Mouse (Mus musculus): Measurements from ENCODE around the gene Nln. TPM values are rescaled to one million over a fixed set of nuclear protein-coding genes. Genes with fewer than 3 reads are reported as not detected.

Gene Nln
- total and polyA plus RNA-seq, 3 experiments = 38.5 to 76.5 (median 51.2) TPM

GRCm38 (mm10) chr13:104084600-104084999 lies 24.8 kb downstream of the Nln start:
- dilution Hi-C loops (cut with MboI; ENCODE audit: extremely low pct_ligation_motif_present, extremely low pct_unique_long_range_greater_than_20kb, low sequenced_read_pairs) (no loop called here), in situ Hi-C loops (cut with MboI; ENCODE audit: low pct_ligation_motif_present, low pct_unique_long_range_greater_than_20kb, low sequenced_read_pairs) (loop anchor here (25.0 kb wide), 1 partner anchor 322 kb away; the partner anchor contains the start of gene Srek1)
- no peaks in the 10 kb centered on the region; the same call in 1 of the 2 replicates for H3K79me2 ChIP-seq (replicated peaks; ENCODE audit: control insufficient read depth, extremely low read depth, insufficient read depth, poor library complexity, severe bottlenecking)
- no peaks in the 10 kb centered on the region for H3K27me3 ChIP-seq (replicated peaks)
- no peak for TF ChIP-seq CTCF (conservative IDR thresholded peaks at IDR 0.05 in 1 of 2, IDR thresholded peaks at IDR 0.05 in 1 of 2; ENCODE audit: low read depth in 2 of 2, low read length in 2 of 2)
- no peak for TF ChIP-seq MAFK (IDR thresholded peaks at IDR 0.05; ENCODE audit: insufficient replicate concordance, low read length)
- TF ChIP-seq MAX (IDR thresholded peaks at IDR 0.05; ENCODE audit: low read length) = no peak
- TF ChIP-seq MYC (IDR thresholded peaks at IDR 0.05; ENCODE audit: low read depth, low read length) = no peak
- TF ChIP-seq IRF4 (IDR thresholded peaks at IDR 0.05; ENCODE audit: low read depth, low read length) = no peak
- no peak for TF ChIP-seq E2F4 (IDR thresholded peaks at IDR 0.05; ENCODE audit: insufficient replicate concordance, low read depth, low read length)
- no peak for TF ChIP-seq BHLHE40 (IDR thresholded peaks at IDR 0.05; ENCODE audit: low read depth, low read length)
- no peak for TF ChIP-seq JUND (conservative IDR thresholded peaks at IDR 0.05; ENCODE audit: low read depth, low read length)
- peaks cover 4 to 59% of the 10 kb centered on the region in 2 experiments for H3K4me1 ChIP-seq (ENCODE audit: control insufficient read depth in 1 of 2, insufficient read depth in 2 of 2)
- H3K4me3 ChIP-seq (replicated peaks in 1 of 3; ENCODE audit: low read depth in 2 of 3, low read length in 2 of 3, poor library complexity in 1 of 3) = no peak overlapping the region
- DNase-seq (ENCODE audit: extremely low read depth) = no peak
- H3K27ac ChIP-seq (ENCODE audit: insufficient read depth, low read depth) = no peak overlapping the region
- no peak overlapping the region for H3K4me2 ChIP-seq (ENCODE audit: insufficient read depth, low read depth, poor library complexity, severe bottlenecking)
- no peaks in the 10 kb centered on the region for H3K9me3 ChIP-seq (replicated peaks; ENCODE audit: low read length)
- H3K9ac ChIP-seq (ENCODE audit: insufficient read depth, low read depth) = no peak overlapping the region
- H3K36me3 ChIP-seq (replicated peaks in 1 of 2; ENCODE audit: control insufficient read depth in 1 of 2, insufficient read depth in 1 of 2, low read length in 1 of 2) = peaks cover 3 to 48% of the 10 kb centered on the region in 2 experiments

- H3K4me1 ChIP-seq (ENCODE audit: control insufficient read depth in 1 of 2, insufficient read depth in 2 of 2) = peaks cover 3 to 41% of the 10 kb centered on the region in 2 experiments; a peak in 3 of 4 replicates
- H3K36me3 ChIP-seq (replicated peaks in 1 of 2; ENCODE audit: control insufficient read depth in 1 of 2, insufficient read depth in 1 of 2, low read length in 1 of 2) = peaks cover 3 to 65% of the 10 kb centered on the region in 2 experiments
- H3K9ac ChIP-seq (ENCODE audit: insufficient read depth, low read depth) = no peak overlapping the region
- in situ Hi-C loops (cut with MboI; ENCODE audit: low pct_ligation_motif_present, low pct_unique_long_range_greater_than_20kb, low sequenced_read_pairs) = loop anchor here (25.0 kb wide), 1 partner anchor 320 kb away; the partner anchor contains the start of gene Srek1
- no peak for DNase-seq (ENCODE audit: extremely low read depth)
- H3K27ac ChIP-seq (ENCODE audit: insufficient read depth, low read depth) = no peak overlapping the region
- no peaks in the 10 kb centered on the region for H3K9me3 ChIP-seq (replicated peaks; ENCODE audit: low read length)
- no peaks in the 10 kb centered on the region for H3K27me3 ChIP-seq (replicated peaks)
- no peaks in the 10 kb centered on the region for H3K79me2 ChIP-seq (replicated peaks; ENCODE audit: control insufficient read depth, extremely low read depth, insufficient read depth, poor library complexity, severe bottlenecking)
- no peak for TF ChIP-seq POLR2AphosphoS2 (IDR thresholded peaks at IDR 0.05; ENCODE audit: low read depth, low read length)
- dilution Hi-C loops (cut with MboI; ENCODE audit: extremely low pct_ligation_motif_present, extremely low pct_unique_long_range_greater_than_20kb, low sequenced_read_pairs) = no loop called here
- H3K4me3 ChIP-seq (replicated peaks in 1 of 3; ENCODE audit: low read depth in 2 of 3, low read length in 2 of 3, poor library complexity in 1 of 3) = no peak overlapping the region
- H3K4me2 ChIP-seq (ENCODE audit: insufficient read depth, low read depth, poor library complexity, severe bottlenecking) = no peak overlapping the region
Measured at GRCm38 (mm10) chr13:104082504-104082903, 26.9 kb downstream of the Nln start.

- Histone ChIP-seq H3K9me3 (replicated peaks; ENCODE audit: low read length) (no peaks in the 10 kb centered on the region), H3K27me3 (replicated peaks) (no peaks in the 10 kb centered on the region), H3K79me2 (replicated peaks; ENCODE audit: control insufficient read depth, extremely low read depth, insufficient read depth, poor library complexity, severe bottlenecking) (no peaks in the 10 kb centered on the region), H3K4me3 (replicated peaks in 1 of 3; ENCODE audit: low read depth in 2 of 3, low read length in 2 of 3, poor library complexity in 1 of 3) (no peak overlapping the region), H3K27ac (ENCODE audit: insufficient read depth, low read depth) (no peak overlapping the region), H3K36me3 (replicated peaks in 1 of 2; ENCODE audit: control insufficient read depth in 1 of 2, insufficient read depth in 1 of 2, low read length in 1 of 2) (peaks cover 17 to 71% of the 10 kb centered on the region in 2 experiments), H3K4me2 (ENCODE audit: insufficient read depth, low read depth, poor library complexity, severe bottlenecking) (no peak overlapping the region), H3K4me1 (ENCODE audit: control insufficient read depth in 1 of 2, insufficient read depth in 2 of 2) (peaks cover 0 to 9% of the 10 kb centered on the region in 2 experiments; a peak in 2 of 4 replicates), H3K9ac (ENCODE audit: insufficient read depth, low read depth) (no peak overlapping the region)
- no peak for TF ChIP-seq MYC (IDR thresholded peaks at IDR 0.05; ENCODE audit: low read depth, low read length)
- in situ Hi-C loops (cut with MboI; ENCODE audit: low pct_ligation_motif_present, low pct_unique_long_range_greater_than_20kb, low sequenced_read_pairs) (loop anchor here (25.0 kb wide), 1 partner anchor 315 kb away; the partner anchor contains the start of gene Srek1), dilution Hi-C loops (cut with MboI; ENCODE audit: extremely low pct_ligation_motif_present, extremely low pct_unique_long_range_greater_than_20kb, low sequenced_read_pairs) (no loop called here)
- DNase-seq (ENCODE audit: extremely low read depth) = no peak
Measured at GRCm38 (mm10) chr13:104076993-104077392, 32.4 kb downstream of the Nln start.

Data from CH12.LX (cell line).